Mouse (Mus musculus) mouse embryonic stem cell (cell line): ENCODE measurements around the gene Pclo.
"Not testable (repeated sequence)": the region's sequence is repeated elsewhere in the genome, so short reads cannot be mapped to it uniquely, and the experiment has no call there.

Experiments used
- in situ Hi-C, 2 experiments: fragments of 300-500 bp; cut with MboI; formaldehyde crosslinking; loops; 1 replicate in 1 of 2; 3 replicates in 1 of 2; pipeline ENCODE4 v1.14.3; 2019 to 2020; ENCODE audit warnings: low sequenced_read_pairs in 2 of 2, low pct_unique_long_range_greater_than_20kb in 1 of 2, mixed read lengths in 1 of 2; ENCODE audit not compliant: unreplicated experiment in 1 of 2

Pclo gene

GRCm38 (mm10) chr5:14885291-14885690, 370.6 kb downstream of the Pclo start:
- in situ Hi-C loops = not testable (repeated sequence)

- in situ Hi-C loops = no loop called here
Observed at GRCm38 (mm10) chr5:14892242-14892641, 377.5 kb downstream of the Pclo start.

- in situ Hi-C loops = not testable (repeated sequence)
Observed at GRCm38 (mm10) chr5:14903539-14903938, 388.8 kb downstream of the Pclo start.
